Mouse (Mus musculus): ENCODE data around the gene Ptprt. TPM values are rescaled to one million over a fixed set of nuclear protein-coding genes. Genes with fewer than 3 reads are reported as not detected.

Ptprt gene
- polyA plus RNA-seq, 1 experiment from 2014 or later, result 4.6 TPM

GRCm38 (mm10) chr2:162661733-162662132 lies 786 bp upstream of the Ptprt start:
- no peak overlapping the region for H3K9ac ChIP-seq (ENCODE audit: low read depth, low read length)
- no peaks in the 10 kb centered on the region for H3K9me3 ChIP-seq (ENCODE audit: control insufficient read depth, low read length)
- H3K4me2 ChIP-seq (replicated peaks; ENCODE audit: low read depth, low read length), result peak overlapping the region; percentile 15; the same call in 1 of the 2 replicates
- H3K27me3 ChIP-seq (ENCODE audit: control insufficient read depth, insufficient read depth, low read length), result peaks cover 49% of the 10 kb centered on the region
- 3% methylated on average over 4 of the region's 4 CpGs for WGBS
- peak; percentile 20; the same call in 1 of the 2 replicates for ATAC-seq (ENCODE audit: low FRiP score, low TSS enrichment)
- no peaks in the 10 kb centered on the region for H3K36me3 ChIP-seq (ENCODE audit: control insufficient read depth, insufficient read depth, low read length)
- H3K4me1 ChIP-seq (ENCODE audit: control insufficient read depth, insufficient read depth, low read length), result 0 out of 2 replicates have a peak, but pooled peaks cover 12% of the 10 kb centered on the region
- peak overlapping the region; percentile 51; the same call in 1 of the 2 replicates for H3K4me3 ChIP-seq (ENCODE audit: low read length)
- no peak overlapping the region; the same call in 1 of the 2 replicates for H3K27ac ChIP-seq (ENCODE audit: low read depth, low read length)

GRCm38 (mm10) chr2:162660231-162660940 lies 561 bp downstream of the Ptprt start:
- 0 out of 2 replicates have a peak, but pooled peaks cover 12% of the 10 kb centered on the region for H3K4me1 ChIP-seq (ENCODE audit: control insufficient read depth, insufficient read depth, low read length)
- WGBS, result under 1% methylated on average over 42 of the region's 57 CpGs
- H3K9ac ChIP-seq (ENCODE audit: low read depth, low read length), result peak overlapping the region; percentile 57

GRCm38 (mm10) chr2:162658997-162659396 lies 1.9 kb downstream of the Ptprt start:
- H3K36me3 ChIP-seq (ENCODE audit: control insufficient read depth, insufficient read depth, low read length), result no peaks in the 10 kb centered on the region
- peaks cover 57% of the 10 kb centered on the region for H3K27me3 ChIP-seq (ENCODE audit: control insufficient read depth, insufficient read depth, low read length)
- peak overlapping the region; percentile 51 for H3K4me3 ChIP-seq (ENCODE audit: low read length)
- peak overlapping the region; percentile 97; the same call in 1 of the 2 replicates for H3K4me2 ChIP-seq (replicated peaks; ENCODE audit: low read depth, low read length)
- no peak overlapping the region for H3K27ac ChIP-seq (ENCODE audit: low read depth, low read length)
- H3K9me3 ChIP-seq (ENCODE audit: control insufficient read depth, low read length), result no peaks in the 10 kb centered on the region
- under 1% methylated on average over 18 of the region's 18 CpGs for WGBS
- H3K9ac ChIP-seq (ENCODE audit: low read depth, low read length), result no peak overlapping the region
- H3K4me1 ChIP-seq (ENCODE audit: control insufficient read depth, insufficient read depth, low read length), result 0 out of 2 replicates have a peak, but pooled peaks cover 12% of the 10 kb centered on the region
- ATAC-seq (ENCODE audit: low FRiP score, low TSS enrichment), result no peak

More at GRCm38 (mm10) chr2:162660231-162660940, 561 bp downstream of the Ptprt start:
- ATAC-seq (ENCODE audit: low FRiP score, low TSS enrichment), result peak; percentile 20; the same call in 1 of the 2 replicates
- Histone ChIP-seq H3K27me3 (ENCODE audit: control insufficient read depth, insufficient read depth, low read length) (peaks cover 57% of the 10 kb centered on the region), H3K36me3 (ENCODE audit: control insufficient read depth, insufficient read depth, low read length) (no peaks in the 10 kb centered on the region), H3K27ac (ENCODE audit: low read depth, low read length) (no peak overlapping the region), H3K4me2 (replicated peaks; ENCODE audit: low read depth, low read length) (peak overlapping the region; percentile 97), H3K4me3 (ENCODE audit: low read length) (peak overlapping the region; percentile 51), H3K9me3 (ENCODE audit: control insufficient read depth, low read length) (no peaks in the 10 kb centered on the region)

- H3K4me3 ChIP-seq (ENCODE audit: low read length), result no peak overlapping the region
- ATAC-seq (ENCODE audit: low FRiP score, low TSS enrichment), result no peak
- 0 out of 2 replicates have a peak, but pooled peaks cover 12% of the 10 kb centered on the region for H3K4me1 ChIP-seq (ENCODE audit: control insufficient read depth, insufficient read depth, low read length)
- WGBS, result 49% methylated on average over 7 of the region's 7 CpGs
- H3K9me3 ChIP-seq (ENCODE audit: control insufficient read depth, low read length), result no peaks in the 10 kb centered on the region
- H3K4me2 ChIP-seq (replicated peaks; ENCODE audit: low read depth, low read length), result no peak overlapping the region
- peaks cover 52% of the 10 kb centered on the region for H3K27me3 ChIP-seq (ENCODE audit: control insufficient read depth, insufficient read depth, low read length)
- H3K9ac ChIP-seq (ENCODE audit: low read depth, low read length), result no peak overlapping the region
- no peak overlapping the region for H3K27ac ChIP-seq (ENCODE audit: low read depth, low read length)
- H3K36me3 ChIP-seq (ENCODE audit: control insufficient read depth, insufficient read depth, low read length), result no peaks in the 10 kb centered on the region
Measured at GRCm38 (mm10) chr2:162657541-162657940, 3.4 kb downstream of the Ptprt start.

- ATAC-seq (ENCODE audit: low FRiP score, low TSS enrichment), result no peak
- H3K36me3 ChIP-seq (ENCODE audit: control insufficient read depth, insufficient read depth, low read length), result no peaks in the 10 kb centered on the region
- H3K4me2 ChIP-seq (replicated peaks; ENCODE audit: low read depth, low read length), result no peak overlapping the region
- H3K4me3 ChIP-seq (ENCODE audit: low read length), result no peak overlapping the region
- no peaks in the 10 kb centered on the region for H3K9me3 ChIP-seq (ENCODE audit: control insufficient read depth, low read length)
- 89% methylated on average over 4 of the region's 4 CpGs for WGBS
- H3K27me3 ChIP-seq (ENCODE audit: control insufficient read depth, insufficient read depth, low read length), result peaks cover 20% of the 10 kb centered on the region
- no peak overlapping the region for H3K27ac ChIP-seq (ENCODE audit: low read depth, low read length)
- H3K4me1 ChIP-seq (ENCODE audit: control insufficient read depth, insufficient read depth, low read length), result no peaks in the 10 kb centered on the region
- no peak overlapping the region for H3K9ac ChIP-seq (ENCODE audit: low read depth, low read length)
Measured at GRCm38 (mm10) chr2:162654416-162654815, 6.5 kb downstream of the Ptprt start.

GRCm38 (mm10) chr2:162638676-162639075 lies 22.3 kb downstream of the Ptprt start:
- H3K4me1 ChIP-seq (ENCODE audit: control insufficient read depth, insufficient read depth, low read length), result 0 out of 2 replicates have a peak, but pooled peaks cover 5% of the 10 kb centered on the region
- H3K36me3 ChIP-seq (ENCODE audit: control insufficient read depth, insufficient read depth, low read length), result no peaks in the 10 kb centered on the region
- no peak overlapping the region for H3K27ac ChIP-seq (ENCODE audit: low read depth, low read length)
- H3K4me2 ChIP-seq (replicated peaks; ENCODE audit: low read depth, low read length), result no peak overlapping the region
- WGBS, result 41% methylated on average over 4 of the region's 4 CpGs
- H3K4me3 ChIP-seq (ENCODE audit: low read length), result no peak overlapping the region
- ATAC-seq (ENCODE audit: low FRiP score, low TSS enrichment), result no peak
- no peaks in the 10 kb centered on the region for H3K9me3 ChIP-seq (ENCODE audit: control insufficient read depth, low read length)
- H3K9ac ChIP-seq (ENCODE audit: low read depth, low read length), result no peak overlapping the region
- H3K27me3 ChIP-seq (ENCODE audit: control insufficient read depth, insufficient read depth, low read length), result no peaks in the 10 kb centered on the region

- WGBS, result 70% methylated on average over 1 of the region's 1 CpGs
- ATAC-seq (ENCODE audit: low FRiP score, low TSS enrichment), result no peak
- no peaks in the 10 kb centered on the region for H3K36me3 ChIP-seq (ENCODE audit: control insufficient read depth, insufficient read depth, low read length)
- H3K4me3 ChIP-seq (ENCODE audit: low read length), result no peak overlapping the region
- H3K27ac ChIP-seq (ENCODE audit: low read depth, low read length), result no peak overlapping the region
- H3K4me2 ChIP-seq (replicated peaks; ENCODE audit: low read depth, low read length), result no peak overlapping the region
- no peaks in the 10 kb centered on the region for H3K27me3 ChIP-seq (ENCODE audit: control insufficient read depth, insufficient read depth, low read length)
- no peak overlapping the region for H3K9ac ChIP-seq (ENCODE audit: low read depth, low read length)
- H3K4me1 ChIP-seq (ENCODE audit: control insufficient read depth, insufficient read depth, low read length), result 0 out of 2 replicates have a peak, but pooled peaks cover 5% of the 10 kb centered on the region
- H3K9me3 ChIP-seq (ENCODE audit: control insufficient read depth, low read length), result no peaks in the 10 kb centered on the region
Measured at GRCm38 (mm10) chr2:162637537-162637936, 23.4 kb downstream of the Ptprt start.

GRCm38 (mm10) chr2:162636387-162637009 lies 24.4 kb downstream of the Ptprt start:
- no peak for ATAC-seq (ENCODE audit: low FRiP score, low TSS enrichment)
- Histone ChIP-seq H3K9ac (ENCODE audit: low read depth, low read length) (no peak overlapping the region), H3K9me3 (ENCODE audit: control insufficient read depth, low read length) (no peaks in the 10 kb centered on the region), H3K27me3 (ENCODE audit: control insufficient read depth, insufficient read depth, low read length) (no peaks in the 10 kb centered on the region), H3K4me2 (replicated peaks; ENCODE audit: low read depth, low read length) (no peak overlapping the region), H3K27ac (ENCODE audit: low read depth, low read length) (no peak overlapping the region), H3K4me1 (ENCODE audit: control insufficient read depth, insufficient read depth, low read length) (0 out of 2 replicates have a peak, but pooled peaks cover 5% of the 10 kb centered on the region), H3K4me3 (ENCODE audit: low read length) (no peak overlapping the region), H3K36me3 (ENCODE audit: control insufficient read depth, insufficient read depth, low read length) (no peaks in the 10 kb centered on the region)
- WGBS, result 45% methylated on average over 9 of the region's 9 CpGs

DNA sequence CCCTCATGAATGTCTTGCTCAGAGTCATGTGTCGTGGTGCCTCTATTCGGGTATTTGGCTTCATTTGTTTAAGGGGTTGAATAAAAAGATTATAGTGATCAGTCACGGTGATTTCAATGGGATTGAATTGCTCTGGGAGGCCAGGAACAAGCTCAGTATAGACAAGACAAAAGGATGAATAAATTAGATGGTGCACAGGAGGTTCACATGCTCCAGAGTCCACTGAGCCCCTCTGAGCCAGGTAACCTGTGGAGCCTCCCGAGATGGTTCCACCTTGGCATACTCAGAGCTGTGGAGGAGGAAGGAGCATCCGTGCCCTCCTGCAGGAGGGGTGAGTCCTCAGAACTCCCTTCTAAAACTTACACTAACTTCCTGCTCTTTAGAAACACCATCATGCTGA lies 26.0 kb downstream of the Ptprt start:
- H3K4me2 ChIP-seq (replicated peaks; ENCODE audit: low read depth, low read length), result no peak overlapping the region
- H3K27ac ChIP-seq (ENCODE audit: low read depth, low read length), result no peak overlapping the region
- no peaks in the 10 kb centered on the region for H3K36me3 ChIP-seq (ENCODE audit: control insufficient read depth, insufficient read depth, low read length)
- H3K9ac ChIP-seq (ENCODE audit: low read depth, low read length), result no peak overlapping the region
- 0 out of 2 replicates have a peak, but pooled peaks cover 5% of the 10 kb centered on the region for H3K4me1 ChIP-seq (ENCODE audit: control insufficient read depth, insufficient read depth, low read length)
- no peak overlapping the region for H3K4me3 ChIP-seq (ENCODE audit: low read length)
- WGBS, result 86% methylated on average over 5 of the region's 5 CpGs
- H3K9me3 ChIP-seq (ENCODE audit: control insufficient read depth, low read length), result no peaks in the 10 kb centered on the region
- no peak for ATAC-seq (ENCODE audit: low FRiP score, low TSS enrichment)
- H3K27me3 ChIP-seq (ENCODE audit: control insufficient read depth, insufficient read depth, low read length), result no peaks in the 10 kb centered on the region

Data from kidney, embryonic 14.5 days (tissue).